Mouse (Mus musculus): ENCODE data around the gene Siah3.

Gene Siah3

DNA sequence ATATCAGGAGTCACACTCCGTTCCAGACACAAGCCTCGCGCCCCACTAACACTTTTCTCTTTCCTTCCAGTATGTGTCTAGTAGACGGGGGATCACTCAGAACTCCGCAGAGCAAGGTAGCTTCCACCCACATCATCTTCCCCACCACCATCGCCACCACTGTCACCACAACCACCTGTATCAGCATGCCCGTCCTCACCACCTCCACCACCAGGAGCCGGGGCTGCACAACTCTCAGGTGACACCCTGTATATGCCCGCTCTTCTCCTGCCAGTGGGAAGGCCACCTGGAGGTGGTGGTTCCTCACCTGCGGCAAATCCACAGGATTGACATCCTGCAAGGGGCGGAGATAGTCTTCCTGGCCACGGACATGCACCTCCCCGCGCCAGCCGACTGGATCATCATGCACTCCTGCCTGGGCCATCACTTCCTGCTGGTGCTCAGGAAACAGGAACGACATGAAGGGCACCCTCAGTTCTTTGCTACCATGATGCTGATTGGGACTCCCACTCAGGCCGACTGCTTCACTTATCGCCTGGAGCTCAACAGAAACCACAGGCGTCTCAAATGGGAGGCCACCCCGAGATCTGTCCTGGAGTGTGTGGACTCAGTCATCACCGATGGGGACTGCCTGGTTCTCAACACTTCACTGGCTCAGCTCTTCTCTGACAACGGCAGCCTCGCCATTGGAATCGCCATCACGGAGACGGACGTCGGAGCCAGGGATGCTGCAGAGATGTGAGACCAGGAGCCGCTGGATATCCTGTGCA lies 69.8 kb downstream of the Siah3 start:
- no peak for DNase-seq

DNA sequence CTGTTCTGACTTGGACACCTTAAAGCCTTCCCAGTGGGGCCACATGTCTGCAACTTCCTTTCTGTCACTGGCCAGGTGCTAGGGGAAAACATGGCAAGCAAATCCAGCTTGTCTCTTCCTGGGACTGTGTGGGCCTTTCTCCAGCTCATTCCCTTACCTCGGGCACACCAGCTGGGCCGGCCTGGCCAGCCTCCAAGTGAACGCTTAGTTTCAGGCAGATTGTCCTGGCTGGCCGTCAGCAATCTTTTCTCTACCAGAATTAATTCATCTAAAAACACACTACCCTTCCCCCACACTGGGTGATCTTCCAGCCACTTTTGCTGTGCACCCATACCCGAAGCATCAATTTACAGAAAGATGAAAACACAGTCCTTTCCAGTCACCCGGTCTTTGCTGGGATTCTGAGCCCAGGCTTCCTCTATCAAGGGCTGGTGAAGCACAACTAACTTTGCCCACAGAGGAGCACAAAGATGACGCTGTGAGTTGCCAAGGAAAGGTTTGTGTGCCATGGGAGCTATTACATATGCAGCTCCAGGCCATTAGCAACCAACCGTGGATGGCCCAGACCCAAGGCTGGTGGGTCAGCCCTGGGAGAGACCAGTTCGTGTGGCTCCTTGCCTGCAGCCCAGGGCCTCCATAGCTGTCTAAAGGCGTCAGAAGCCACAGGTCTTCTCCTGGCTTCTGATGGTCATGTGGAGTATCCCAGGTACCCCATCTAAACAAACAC lies 71.8 kb downstream of the Siah3 start:
- peak; percentile 91 for DNase-seq

DNA sequence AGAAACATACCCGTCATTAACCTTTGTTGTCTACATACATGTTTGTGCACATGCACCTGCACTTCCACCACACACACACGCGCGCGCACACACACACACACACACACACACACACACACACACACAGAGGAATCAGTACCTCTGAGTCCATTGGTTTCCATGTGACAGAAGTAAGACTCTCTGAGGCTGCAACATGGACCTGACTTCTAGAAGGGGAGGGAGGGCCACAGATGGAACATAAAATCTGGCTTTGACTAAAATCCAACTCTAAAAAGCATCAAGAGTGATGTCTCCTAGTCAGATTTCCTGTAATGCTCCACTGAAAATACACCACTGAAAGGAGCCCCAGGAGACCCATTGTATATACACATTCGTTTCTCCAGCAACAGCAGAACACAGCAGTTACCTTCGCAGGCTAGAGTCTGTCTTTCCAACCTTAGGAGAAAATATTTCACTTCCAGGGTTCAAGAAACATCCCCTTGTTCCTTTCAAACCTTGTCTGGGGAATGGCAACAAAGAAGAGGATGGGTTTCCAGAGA lies 75.1 kb downstream of the Siah3 start:
- no peak for DNase-seq

DNA sequence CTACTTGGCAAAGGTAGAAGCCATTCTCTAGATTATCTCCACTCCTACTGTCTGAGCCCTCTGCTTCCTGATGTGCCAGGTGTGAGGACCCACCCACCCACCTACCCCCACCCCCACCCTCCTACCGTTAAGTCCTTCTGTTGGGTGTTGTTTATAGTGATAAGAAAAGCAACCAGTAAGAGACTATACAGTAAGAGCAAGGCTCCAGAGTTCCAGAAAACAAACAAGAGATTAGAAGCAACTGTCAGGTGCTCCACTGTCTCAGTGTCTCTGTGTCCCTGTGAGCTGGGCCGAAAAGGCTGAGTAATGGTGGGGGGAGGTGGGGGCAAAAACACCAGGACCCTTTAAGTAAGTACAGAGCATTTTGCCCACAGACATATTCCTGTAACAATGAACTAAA lies 83.4 kb downstream of the Siah3 start:
- no peak for DNase-seq

DNA sequence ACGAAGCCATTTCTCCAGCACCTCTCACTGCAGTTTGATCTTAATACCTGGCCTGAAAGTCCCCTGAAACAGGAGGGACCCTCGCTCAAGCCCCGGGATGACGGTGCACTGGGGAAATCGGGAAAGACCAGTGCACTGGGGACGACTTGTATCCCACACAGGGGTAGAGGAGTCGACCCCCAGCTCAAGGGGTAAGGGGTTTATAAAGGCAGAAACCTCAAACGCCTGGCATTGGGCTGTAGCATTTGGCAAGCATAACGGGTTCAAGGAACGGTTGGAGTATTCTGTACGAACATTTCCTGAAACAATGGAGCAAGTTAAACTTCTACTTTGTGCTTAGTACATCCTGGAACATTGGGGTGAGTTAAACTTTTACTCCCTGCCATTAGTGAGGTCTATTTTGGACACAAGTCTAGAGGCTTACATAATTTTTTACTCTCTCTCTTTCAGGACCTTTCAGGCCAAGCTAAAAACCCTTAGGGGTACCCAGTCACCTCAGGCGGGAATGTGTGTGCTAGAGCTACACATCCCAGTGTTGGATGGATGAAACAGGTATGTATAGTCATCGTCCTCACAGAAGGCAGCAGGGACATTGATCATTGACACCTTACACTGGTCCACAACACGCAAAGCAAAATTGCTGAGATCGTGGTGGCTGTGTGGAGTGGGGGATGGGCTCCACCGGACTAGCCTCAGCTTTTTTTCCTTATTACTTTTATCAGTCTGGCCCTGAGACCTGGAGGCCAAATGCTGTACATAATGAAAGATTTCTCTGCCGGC lies 84.6 kb downstream of the Siah3 start:
- peak; percentile 67 to 84 for DNase-seq

DNA sequence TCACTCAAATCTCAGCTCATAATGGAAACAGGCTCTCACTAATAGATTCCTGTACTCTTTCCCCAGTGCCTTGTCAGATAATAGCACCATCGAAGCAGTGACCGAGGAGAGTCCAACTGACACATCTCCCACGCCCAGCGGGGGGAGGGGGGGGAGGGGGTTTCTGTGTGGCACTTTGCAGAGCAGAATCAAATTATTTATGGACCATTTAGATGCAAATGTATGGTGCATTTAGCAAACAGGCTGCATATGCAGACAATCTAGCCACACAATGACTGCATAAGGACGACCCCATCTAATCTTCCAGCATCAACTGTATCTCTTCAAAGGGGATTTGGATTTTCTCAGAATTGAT lies 85.2 kb downstream of the Siah3 start:
- no peak for DNase-seq

DNA sequence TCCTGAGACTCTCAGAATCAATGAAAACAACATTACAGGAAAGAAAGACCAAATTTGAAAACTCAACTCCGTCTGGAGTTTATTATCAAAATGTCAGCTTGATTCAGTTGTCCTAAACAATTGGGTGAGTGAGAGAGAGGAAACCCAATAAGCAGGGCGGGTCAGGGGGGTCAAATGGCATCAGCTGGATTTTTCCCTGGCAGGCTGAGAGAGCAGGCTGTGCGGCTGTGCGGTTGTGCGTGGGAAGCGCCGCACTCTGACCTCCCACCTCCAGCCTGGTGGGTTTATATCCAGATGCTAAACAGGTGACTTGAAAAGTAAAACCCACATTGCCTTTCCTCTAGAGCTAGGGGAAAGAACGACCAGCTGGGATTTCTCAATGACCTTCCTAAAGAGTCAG lies 85.9 kb downstream of the Siah3 start:
- DNase-seq = no peak

DNA sequence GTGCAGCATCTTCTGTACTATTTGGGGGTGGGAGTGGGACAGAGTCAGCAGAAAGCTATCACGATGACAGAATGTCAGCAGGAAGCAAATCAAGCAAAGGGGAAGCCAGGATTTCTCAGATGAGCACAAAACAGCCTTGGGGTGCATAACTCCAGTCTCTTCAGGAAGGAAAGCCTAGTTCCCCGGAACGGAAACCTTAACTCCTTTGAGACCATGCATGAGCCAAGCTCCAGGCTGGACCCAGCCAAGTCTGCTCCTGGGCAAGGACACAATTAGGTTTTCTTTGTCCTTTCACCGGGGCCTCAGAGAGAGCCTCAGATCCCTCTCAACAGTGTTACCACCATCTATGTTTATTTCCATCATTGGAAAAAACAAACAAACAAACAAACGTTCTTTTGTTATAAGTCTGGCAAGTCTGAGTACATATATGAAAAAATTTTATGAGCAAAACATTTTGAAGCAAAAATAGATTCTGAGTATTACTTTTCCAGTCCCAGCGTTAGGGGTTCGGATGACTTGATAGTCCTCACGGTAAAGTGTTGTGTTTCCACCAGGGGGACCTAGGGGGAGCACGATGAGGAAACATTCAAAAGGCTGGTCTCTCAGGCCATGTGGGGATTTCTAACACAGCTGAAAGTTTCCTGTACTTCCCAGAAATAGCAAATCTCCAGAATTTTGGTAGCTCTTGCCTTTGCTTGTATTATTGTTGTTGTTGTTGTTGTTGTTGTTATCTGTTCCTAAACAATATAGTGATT lies 106.0 kb downstream of the Siah3 start:
- peak; percentile 27 to 30 for DNase-seq

DNA sequence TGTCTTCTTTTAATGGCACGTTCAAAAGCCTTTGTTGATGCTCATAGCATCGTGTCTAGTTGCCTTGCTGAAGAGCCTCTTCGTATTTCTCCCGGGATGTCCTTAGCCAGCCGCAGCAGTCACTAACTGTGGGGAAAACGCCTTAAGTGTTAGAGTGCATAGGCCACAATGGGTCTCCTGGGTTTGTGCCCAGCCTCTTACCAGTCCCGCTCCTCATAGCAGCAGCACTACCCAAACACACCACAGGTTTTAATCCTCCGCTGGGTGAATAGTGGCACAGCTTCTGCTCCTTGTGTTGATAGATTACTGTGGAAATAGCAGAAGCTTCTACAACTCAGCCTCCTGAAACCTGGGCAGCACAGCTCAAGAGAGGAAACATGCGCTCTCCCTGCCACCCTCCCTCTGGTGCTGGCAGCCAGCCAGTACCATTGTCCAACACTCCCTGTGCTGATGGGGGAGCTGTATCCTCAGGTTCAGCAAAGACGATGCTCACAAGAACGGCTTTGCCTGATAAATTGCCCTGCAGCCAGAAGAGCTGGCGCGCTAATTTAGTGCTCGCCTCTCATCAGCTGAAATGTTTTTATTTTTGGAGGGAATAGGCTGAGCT lies 109.9 kb downstream of the Siah3 start:
- peak; percentile 69 to 82 for DNase-seq

DNA sequence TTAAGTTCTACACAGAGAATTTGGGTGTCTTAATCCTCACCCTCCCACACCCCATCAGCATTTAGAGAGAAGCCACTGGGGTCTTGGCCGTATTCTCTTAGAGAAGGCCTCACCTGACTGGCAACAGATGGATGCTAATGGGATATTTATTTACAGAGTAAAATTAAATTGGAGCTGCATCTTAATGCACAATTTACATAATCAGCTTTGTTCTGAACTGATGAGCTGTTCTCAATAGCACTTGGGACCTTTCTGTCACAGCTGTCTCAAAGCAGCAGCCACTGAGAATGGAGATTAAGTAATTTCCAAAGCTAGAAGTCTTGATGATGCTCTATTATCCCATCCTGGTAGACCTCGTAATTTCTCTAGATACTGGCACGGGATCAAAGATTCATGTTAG lies 110.5 kb downstream of the Siah3 start:
- DNase-seq = no peak

DNA sequence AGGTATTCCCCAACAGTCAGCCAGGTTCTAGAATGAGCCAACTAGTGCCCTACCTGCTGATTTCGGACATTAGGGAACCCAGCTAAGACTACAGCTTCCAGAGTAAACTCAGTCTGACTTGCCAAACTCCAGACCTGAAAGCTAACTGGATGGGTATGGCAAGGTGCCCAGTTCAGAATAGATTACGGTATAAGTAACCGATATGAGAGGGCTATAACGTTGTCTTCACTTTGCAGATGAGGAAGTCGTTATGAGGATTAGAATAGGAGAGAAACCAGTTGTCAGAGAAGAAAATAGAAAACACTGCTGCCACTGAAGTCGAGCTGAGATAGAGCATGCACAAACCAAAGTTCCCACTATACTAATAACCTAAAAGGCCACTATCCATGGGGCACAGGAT lies 123.2 kb downstream of the Siah3 start:
- no peak for DNase-seq
